Mouse (Mus musculus) activated CD4-positive, CD25-positive, alpha-beta regulatory T cell, adult 4 months (primary cell): ENCODE data around the gene Erg. TPM values are rescaled to one million over a fixed set of nuclear protein-coding genes. Genes with fewer than 3 reads are reported as not detected.

Experiments
- ATAC-seq: one replicate; pipeline ENCODE4 v1.8.0; 2017
- polyA plus RNA-seq, 2 experiments: library from polyadenylated mRNA; unstranded; fragments of 100-300 nt; shearing (Covaris generic); gene quantifications; one replicate each; pipeline ENCODE4 v1.2.1; 2017

Erg gene
- polyA plus RNA-seq, 2 experiments from 2014 or later = not detected

DNA sequence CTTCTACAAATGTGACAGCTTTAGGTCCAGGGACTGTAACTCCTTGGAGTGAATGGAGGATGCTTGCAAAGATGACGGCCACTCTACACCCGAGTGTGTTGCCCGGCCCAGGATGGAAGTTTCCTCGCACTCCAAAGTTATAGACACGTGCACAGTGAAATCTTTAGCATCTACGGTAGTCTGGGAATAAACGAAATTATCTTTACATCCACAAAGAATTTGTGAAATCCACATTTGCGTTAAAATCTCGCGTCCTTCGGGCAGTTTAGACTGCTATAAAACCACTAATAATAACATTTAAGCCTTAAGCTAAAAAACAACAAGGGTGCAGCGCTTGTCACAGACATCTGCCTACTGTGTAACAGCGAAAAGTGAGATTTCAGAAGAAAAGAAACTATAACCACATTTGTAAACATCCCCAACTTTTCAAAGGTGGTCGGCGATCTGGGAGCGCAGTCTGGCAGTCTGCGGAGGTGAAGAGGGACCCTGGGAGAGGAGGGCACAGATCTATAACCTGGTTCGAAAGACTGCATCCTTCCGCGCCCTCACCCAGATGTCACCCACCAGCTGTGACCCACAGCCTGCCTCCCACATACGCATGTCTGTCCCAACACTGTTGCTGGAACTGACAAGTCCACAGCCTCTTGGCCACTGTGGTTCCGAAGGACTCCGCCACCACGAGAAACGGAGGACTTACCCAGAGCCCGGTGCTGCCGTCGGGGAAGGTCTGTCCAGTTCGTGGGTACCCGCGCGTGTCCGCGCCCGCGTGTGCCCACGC, 1.5 kb downstream of the Erg start:
- peak; percentile 20 for ATAC-seq

DNA sequence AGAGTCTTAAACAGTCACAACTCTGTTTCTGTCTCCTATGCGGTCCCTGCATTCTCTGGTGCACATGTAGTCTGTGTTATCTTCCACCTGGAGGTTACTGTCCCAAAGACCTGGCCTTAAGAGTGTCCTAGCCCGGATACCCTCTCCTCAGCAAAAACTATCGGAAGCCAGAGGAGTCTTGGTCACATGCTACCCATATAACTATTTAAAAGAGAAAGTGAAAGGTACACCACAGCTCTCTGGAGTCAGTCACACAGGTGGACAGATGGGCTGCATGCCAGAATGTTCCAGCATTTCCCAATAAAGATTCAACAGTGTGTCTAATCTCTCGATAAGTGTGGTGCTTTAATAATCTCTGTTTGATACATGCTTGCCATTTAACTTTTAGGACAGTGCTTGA, 7.1 kb downstream of the Erg start:
- ATAC-seq = peak; percentile 82

DNA sequence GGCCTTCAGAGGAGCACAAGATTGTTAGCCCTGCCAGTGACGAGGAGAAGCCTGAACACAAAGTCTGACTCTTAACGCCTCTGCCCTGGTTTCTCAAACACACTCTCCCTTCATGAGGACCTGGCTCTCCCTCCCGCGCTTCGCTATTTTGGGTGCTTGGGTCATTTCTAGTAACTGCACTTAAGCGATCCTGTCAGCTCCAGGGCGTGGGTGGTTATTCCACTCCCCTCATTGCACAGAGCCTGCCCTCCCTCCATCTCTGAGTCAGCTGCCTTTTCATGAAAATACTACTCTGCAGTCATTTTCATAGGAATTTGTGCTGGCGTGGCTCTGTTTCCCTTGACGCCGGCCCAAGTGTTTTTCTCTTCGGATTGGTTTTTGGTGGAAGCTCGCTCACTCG, 13.2 kb downstream of the Erg start:
- no peak for ATAC-seq

DNA sequence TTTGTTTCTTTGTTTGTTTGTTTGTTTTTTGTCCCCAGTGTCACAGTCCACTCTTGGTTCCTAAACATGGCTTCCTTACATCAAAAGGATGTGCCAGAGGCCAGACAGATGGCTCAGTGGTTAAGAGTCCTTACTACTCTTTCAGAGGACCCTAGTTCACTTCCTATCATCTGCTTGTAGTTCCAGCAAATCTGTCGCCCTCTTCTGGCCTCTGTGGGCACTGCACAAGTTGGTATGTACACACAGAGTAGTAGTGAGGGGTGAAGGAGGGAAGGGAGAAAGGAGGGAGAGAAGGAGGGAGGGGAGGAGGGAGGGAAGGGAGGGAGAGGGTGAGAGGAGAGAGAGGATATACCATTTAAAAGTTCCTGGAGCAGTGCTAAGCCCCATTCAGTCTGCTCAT, 15.8 kb downstream of the Erg start:
- no peak for ATAC-seq

DNA sequence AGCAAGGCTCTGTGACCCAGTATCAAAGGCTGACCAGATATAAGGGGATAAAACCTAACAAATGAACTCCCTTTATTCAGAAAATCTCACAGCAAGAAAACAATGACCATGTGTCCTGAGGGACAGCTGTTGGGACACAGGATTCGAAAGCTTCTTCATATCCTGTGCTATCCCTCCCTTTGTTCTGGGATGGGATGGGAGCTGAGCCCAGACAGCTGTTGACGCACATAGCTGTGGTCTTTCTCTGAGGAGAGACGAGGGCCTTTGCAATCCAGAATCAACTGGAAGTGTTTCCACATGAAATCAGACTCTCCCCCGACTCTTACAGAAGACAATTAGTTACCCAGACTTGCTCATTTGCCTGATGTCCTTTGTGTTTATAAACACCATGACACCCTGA, 29.6 kb downstream of the Erg start:
- no peak for ATAC-seq

DNA sequence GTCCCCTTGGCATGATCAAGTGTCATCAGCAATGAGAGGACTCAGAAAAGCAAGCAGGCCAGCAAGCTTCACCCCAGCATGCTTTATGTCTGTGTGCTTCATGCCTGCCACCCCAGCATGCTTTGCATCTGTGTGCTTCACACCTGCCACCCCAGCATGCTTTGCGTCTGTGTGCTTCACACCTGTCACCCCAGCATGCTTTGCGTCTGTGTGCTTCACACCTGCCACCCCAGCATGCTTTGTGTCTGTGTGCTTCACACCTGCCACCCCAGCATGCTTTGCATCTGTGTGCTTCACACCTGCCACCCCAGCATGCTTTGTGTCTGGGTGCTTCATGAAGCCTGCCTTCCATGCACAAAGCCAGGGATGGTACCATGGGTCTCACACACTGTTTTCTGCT, 33.3 kb downstream of the Erg start:
- ATAC-seq = no peak

DNA sequence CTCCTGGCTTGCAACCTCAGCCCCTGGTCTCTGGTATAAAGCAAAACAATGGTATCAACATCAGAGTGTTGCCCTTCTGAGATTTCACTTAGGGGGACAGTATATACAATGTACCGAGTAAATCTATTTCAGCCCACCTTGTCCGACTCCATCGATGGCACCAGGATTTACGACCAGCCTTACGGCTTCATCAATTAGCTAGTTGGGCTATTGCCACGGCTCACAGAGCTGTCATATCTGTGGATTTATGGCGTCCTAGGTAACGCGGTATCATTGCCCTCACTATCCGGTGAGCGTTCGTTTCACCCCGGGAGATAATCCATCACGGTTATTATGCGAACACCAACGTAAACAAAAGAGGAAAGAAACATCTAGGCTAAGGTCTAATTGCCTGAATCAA, 33.9 kb downstream of the Erg start:
- no peak for ATAC-seq

DNA sequence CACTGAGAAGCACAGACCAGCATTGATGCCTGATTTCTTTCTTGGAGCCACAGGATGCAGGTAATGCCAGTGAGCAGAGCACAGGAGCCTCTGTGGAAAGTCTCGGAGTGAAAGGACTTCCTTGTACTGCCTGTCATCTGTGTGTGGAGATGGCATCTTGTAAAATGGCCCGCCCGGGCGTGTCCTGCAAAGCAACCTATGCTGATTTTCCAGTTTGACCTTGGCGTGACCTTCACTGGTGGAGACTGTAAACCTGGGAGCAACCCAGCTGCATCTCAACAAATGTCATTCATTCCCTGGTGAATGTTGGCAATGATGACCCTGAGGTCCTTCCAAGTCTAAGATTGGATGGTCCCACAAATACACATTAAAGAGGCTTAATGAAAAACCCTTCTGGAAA, 35.9 kb downstream of the Erg start:
- no peak for ATAC-seq

DNA sequence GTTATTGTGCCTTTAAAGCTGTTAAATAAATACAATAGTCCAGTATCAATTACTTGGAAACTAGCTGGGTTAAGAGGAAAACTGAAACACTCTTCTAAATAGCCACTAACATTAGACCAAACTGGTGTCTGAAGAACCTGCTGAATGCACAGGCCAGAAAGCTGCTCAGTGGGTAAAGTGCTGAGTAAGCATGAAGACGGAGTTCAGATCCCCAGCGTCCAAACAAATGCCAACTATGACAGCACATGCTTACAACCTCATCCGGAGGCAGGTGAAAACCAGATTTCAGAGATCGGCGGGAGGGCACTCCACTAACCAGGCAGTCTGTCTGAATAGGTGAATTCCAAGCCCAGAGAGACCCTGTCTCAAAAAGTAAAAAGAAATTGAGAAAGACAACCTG, 41.6 kb downstream of the Erg start:
- no peak for ATAC-seq

DNA sequence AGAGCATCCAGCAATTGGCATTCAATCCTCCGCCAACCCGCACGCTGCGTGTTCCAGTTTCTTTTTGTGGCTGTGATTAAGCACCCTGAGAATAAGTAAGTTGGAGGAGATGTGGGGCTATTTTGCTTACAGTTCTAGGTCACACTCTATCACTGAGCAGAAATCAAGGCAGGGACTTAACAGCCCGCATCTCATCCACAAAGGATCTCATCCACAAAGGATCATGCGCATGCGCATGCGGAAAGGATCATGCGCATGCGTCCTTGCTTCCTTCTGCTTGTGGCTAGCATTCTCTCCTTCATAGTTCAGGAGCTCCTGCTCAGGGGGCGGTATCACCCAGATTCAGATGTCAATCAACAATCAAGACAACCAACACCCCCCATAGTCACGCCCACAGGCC, 42.9 kb downstream of the Erg start:
- ATAC-seq = no peak

DNA sequence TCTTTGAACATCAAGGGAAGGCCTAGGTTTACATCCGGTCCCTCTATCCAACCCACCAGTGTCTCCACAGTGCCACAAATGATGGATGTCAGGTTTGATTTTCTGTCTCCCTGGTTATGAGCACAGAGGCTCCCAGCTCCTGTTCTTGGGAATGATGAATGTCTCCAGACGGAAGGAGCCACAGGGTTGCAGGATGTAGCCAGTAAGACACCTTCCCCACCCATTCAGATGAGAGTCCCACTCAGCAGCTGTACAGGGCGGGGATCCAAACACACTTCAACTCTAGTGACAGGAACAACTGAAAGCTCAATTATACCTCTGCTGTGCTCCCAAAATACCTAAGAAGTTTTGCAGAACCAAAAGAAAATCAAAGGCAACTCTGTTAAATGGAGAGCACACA, 51.2 kb downstream of the Erg start:
- no peak for ATAC-seq

DNA sequence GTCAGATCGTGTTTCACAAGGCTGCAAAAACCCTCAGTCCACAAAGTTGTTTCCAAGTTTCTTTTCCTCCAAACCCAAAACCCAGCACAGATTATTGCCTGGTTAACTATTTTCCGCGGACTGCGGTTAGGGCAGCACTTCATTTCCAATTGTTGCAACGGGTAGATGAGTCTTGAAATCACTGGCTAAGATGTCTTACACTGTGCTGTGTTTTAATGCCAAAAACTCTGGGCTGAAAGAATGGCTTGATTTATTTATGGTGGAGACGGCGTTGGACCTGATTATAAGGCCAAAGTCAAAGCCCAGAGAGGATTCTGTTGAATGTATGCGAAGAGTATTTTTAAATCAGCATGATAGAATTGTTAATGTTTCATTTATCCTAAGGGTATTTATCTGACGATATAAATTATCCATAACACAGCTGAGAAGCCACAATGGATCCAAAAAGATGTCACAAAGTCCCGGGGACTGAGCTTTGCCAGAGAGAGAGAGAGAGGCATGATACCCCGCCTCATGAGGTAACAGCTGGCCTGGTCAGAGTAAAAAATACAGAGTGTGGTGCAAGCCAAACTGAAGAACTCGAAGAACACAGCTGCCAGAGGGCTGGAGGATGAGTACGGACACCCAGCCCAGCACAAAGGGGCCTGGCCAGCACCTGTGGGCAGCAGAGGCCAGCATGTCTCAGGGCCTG, 53.9 kb downstream of the Erg start:
- no peak for ATAC-seq

DNA sequence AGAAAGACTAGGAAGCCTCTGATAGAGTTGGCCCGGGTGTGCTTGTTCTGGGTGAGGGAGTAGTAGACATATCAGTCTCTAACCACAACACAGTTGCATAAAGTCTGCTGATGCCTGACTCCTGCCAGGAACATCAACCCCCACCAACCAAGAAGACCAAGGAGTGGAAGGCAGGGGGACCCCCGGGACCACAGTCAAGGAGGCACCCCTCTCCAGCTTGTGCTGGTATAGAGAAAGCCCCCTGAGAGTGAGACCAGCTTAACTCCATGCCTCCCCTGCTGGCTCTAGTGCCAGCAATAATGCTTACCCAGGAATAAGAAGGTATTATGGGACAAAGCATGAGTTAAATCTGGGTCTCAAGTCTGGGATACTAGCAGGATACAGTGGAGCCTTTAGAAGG, 58.8 kb downstream of the Erg start:
- no peak for ATAC-seq

DNA sequence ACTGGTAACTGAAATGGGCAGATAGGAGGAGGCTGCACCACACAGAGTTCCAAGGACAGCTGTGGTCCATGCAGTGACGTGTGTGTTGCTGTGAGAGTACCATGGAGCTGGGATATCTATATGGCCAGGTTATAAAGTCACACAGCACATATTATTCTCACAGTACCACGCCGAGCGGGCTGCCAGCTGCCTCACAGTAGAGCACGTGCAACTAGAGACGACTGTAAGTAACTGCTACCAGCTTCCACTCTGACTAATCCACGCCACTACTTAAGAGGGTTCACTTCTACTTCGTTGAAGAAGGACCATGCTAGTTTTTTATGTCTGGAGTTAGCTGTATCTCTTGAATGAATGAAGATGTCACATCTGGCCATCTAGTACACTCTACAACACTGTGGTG, 66.9 kb downstream of the Erg start:
- no peak for ATAC-seq

DNA sequence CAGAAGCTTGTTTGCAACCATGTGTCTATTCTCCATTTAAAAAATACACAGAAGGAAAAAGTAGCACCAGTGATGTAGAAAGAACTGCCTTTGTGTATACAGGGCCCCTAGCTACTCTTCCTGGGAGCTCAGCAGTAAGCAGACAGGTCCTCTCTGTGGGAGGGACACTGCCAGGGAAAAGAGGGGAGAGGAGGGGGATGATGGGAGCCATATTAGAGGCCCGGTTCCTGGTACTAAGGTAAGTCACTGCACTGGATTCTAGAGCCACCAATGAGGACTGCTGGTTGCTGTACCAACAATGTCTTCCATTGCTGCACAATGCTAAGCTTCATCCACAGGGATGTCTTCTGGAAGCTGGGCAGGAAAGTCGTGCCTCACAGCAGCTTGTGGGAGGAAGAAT, 80.3 kb downstream of the Erg start:
- no peak for ATAC-seq

DNA sequence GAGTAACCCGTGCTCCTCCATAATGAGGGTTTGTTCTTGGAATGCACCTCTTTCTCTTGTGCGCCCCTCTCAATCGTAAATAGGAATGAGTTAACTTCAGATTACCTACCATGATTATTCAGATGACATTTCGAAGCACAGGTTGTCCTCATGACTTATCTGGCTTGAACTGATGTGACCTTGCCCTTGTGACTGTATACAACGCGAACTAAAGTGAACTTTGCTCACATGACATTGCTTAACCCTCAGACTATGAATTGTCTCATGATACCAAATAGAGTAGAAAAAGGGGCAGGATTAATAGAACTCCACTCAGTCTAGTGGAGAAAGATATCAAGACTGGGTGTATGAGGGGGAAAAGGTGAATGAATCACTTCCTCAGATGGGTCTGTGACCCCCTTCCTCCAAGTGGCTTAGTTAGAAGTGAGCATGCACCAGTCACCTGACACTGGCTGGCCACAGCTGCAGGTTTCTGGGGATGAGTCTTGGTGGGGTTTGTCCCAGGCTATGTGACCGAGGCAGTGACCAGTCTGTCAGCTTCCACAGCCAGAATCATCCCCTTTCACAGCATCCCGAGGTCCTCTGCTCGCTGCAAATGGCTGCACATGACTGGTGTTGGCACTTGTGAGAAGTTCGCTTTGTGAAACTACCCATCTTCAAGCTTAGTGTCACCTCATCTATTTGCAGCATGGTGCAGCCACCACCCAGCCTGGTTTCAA, 89.7 kb downstream of the Erg start:
- ATAC-seq = no peak

DNA sequence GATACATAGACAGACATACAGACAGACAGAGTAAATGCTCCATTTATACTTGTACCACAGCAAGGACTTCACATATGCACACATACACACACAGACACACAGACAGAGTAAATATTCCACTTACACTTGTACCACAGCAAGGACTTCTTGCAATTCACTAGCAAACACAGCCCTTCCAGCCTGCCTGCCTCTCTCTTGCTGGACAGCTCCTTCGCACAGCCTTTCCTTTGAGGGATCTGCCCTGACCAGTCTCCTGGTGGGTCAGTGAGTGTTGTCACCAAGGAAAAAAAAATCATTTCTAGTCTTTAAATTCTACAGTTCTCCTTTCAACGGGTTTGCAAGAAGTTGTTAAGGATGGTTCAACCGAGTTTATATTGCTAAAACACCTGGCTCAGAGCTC, 92.3 kb downstream of the Erg start:
- no peak for ATAC-seq

DNA sequence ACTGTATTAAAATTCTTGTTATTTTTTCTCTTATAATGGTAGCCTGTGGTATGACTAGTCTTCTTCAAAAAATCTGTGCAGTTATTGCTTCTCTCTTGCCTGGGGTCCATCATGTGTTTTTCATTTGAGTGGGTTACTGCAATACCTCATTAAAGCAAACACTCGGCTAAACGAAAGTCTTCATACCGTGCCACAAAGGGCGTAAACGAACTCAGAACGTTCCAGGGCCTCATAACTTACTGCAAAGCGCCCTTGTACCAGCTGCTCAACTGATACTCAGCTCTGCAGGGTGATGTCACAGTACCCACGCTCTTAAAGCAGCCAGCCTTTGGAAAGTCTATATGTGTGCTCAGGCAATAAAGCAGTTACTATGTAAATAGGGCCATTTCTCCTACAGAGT, 93.1 kb downstream of the Erg start:
- no peak for ATAC-seq

DNA sequence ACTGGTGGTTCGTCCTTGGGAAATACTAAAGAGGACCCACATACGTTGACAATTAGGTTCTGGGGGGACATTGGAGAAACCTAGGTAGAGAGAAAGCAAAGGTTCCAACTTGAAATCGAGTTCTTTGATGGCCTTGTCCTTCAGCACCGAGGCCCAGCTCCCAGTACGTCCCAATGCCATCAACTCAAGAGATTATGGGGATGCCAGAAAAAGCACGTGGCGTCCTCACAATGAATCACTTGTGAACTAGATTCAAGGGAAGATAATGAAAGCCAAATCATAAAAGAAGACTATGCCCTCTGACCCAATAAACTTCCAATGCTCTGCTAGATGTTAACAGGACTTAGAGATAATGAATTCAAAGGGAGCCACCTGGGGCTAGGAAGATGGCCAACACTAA, 94.2 kb downstream of the Erg start:
- ATAC-seq = no peak

DNA sequence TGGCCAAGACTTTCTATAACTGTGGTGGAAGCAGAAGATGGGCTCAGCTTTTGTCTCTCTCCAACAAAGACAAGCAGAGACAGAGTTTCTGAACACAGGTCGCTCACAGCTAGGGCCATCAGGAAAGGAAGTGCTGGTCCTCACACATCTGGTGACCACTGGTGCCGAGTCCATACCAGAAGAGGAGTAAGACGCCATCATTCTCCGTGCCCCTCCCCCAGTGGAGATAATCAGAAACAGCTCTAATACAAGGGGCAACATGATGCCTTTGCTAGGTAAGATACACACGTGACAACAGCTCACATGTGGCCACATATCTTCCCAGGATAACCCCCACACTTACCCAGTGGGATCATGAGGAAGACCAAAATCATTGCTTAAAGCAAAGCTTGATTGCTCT, 96.0 kb downstream of the Erg start:
- no peak for ATAC-seq

DNA sequence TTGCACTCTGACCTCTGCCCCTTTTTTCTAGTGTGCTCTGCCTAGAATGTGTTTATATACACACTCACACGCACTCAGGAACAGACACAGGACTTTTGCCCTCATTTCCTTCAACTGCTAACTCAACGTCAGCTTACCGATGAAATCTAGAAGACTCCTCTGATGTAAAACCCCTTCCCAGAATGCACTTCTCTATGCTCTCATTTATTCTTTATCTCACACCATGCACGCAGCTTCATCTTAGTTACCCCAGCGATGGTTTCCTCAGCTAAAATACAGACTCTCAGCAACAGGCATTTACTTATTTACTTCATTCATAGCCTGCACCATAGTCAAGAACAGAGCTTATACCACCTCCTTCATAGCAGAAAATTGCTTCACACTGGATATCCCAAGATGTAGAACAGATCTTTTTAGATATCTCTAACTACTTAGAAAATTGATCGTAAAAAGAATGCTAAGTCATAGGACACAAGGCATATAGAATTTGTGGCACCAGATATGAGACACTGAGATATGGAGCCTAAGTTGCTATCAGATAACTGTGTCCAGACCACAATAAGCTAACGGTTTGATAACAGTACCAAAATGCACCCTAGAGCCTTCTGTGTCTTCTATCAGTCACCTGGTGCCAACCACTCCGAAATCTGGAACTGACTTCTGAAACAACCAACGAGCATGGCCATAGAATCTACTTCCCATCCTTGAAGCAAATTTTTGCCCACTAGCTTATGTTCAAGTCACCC, 98.6 kb downstream of the Erg start:
- ATAC-seq = no peak

DNA sequence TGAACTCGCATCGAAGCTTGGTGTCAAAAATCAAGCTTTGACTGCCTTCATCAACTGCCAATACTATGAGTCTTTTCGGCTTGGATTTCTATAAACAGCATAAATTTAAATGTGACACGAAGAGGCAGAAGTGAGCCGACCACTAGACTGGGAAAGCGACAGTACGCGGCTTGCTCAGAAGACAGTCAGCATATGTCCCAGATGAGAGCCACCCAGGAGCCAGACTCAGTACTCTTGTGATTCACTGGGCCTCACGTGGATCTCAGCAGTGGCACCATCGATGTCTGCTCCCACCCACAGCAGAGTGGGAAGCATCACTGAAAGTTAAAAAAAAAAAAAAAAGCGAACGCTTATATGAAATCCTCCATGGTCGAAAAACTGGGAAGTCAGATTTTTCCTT, 105.2 kb downstream of the Erg start:
- ATAC-seq = no peak

DNA sequence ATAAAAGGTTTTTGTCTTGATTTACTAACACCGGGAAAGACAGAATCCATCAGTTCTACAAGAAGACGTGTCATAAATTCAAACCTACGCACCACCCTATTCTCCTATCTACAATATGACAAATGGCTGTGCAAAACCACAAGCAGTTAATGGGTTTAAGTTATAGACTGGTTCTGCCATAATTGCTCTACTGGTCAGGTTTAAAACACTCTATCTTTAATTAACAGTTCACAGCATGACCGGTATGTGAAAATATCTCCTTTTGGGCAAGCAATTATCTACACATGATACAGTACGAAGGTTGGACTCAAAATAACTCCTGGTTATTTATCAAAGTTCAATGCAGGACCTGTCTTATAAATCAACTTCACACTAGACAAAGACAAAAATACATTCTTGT, 107.8 kb downstream of the Erg start:
- ATAC-seq = no peak
